Mouse (Mus musculus) CD4-positive naive resting alpha-beta T cell, adult 76 days (primary cell): ENCODE measurements around the gene Smim1. TPM values are rescaled to one million over a fixed set of nuclear protein-coding genes. Genes with fewer than 3 reads are reported as not detected.

Experiments
- total RNA-seq: library from RNA; stranded (reverse); gene quantifications from one replicate; pipeline ENCODE4 v1.2.4, GENCODE M21; 2023

Smim1 gene
- not detected for total RNA-seq

DNA sequence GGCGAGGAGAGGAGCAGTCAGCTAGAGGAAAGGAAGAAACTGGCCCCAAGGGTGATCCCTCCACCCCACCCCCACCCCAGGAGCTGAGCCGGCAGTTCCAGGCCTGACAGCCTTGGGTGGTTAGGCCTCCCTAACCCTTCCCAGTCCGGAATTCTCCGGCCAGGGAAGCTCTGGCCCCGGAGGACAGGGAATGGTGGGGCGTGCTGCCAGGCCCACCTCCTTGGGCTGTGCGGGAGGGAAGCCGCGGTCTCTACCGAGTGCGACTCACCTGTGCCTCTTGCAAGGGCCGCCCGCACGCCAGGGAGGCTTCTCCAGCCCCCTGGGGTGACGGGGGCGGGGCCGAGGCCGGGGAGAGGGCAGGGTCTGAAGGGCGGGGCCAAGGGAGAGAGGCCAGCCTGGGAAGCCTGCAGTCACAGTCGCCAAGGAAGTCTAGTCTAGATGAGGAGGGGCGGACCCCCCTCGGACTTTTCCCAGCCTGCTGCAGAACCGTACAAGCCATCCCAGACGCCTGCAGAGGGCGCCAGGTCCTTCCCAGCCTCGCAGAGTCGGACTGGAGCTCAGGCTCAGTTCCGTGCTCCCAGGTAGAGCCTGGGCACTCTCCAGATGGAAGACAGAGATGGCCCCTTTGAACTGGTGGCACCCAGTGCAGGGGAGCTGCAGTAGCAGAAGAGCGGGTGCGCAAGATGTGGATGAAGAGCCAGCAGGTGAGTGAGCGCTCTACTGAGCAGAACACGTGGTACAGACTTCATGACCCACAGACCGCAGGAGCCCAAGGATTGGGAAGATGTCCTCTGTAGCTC, at the start of gene Smim1:
Gene Smim1 (minus strand): TSS at position 590 of the 800 bp plus-strand sequence.

GRCm38 (mm10) chr4:154042577-154042976, 16.5 kb upstream of the Smim1 start, which contains the start of gene Ccdc27:
Gene Ccdc27, minus strand, starts transcription at chr4:154042677.

DNA sequence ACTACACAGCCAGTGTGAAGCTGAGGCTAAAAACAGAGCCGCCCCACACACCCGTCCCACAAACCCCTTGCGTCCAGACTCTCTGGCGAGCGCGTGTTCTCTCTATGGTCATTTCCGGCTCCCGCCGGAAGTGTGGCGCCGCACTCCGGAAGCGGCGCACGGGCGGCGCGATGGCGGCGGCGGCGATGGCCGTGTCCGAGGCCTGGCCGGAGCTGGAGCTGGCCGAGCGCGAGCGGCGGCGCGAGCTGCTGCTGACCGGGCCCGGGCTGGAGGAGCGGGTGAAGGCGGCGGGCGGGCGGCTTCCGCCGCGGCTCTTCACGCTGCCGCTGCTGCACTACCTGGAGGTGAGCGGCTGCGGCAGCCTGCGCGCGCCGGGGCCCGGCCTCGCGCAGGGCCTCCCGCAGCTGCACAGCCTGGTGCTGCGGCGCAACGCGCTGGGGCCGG, 14.4 kb downstream of the Smim1 start, which contains the start of gene Lrrc47:
Gene Lrrc47 (plus strand): TSS at position 86 of the 444 bp plus-strand sequence.

DNA sequence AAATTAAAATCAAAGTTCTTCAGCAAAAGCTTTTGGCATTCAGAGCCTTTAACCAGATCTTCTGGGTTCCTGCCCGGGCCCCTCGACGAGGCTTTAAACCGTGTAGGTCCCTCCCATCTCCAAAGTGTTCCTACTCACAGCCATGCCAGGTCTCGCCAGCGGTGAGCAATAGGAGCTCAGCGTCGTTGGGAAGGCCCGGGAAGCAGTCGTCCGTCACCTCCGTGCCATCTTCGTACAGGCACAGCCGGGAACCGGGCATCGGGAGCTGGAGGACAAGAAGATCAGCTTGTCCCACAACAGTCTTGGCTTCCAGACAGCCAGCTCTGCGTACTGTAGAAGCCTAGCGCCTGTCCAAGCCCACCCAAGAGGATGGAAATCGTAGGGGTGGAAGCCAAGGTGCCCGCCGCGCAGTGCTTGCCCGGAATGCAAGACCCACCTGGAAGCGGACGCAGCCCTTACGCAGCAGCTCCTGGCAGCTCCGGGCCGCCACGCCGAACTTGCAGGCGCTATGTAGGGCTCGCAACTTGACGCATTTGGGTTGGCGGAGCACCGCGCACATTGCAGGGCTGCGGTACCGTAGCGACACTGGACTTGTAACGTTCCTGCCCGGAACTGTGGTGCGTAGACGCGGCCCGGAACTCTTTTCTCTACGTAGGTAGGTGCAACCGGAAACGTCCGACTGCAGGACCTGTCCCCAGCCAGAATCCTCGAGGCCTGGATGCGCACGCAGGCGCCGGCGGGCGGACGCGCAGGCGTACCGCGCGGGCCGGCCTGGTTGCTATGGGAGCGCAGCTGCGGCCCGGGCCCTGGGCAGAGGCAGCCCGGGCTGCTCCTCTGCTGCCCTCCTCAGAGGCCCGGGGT, 51.4 kb downstream of the Smim1 start, which contains the start of the genes Dffb and Cep104:
Gene Dffb (minus strand): TSS at position 696 of the 861 bp plus-strand sequence.
Gene Cep104 (plus strand): TSS at position 764 of the 861 bp plus-strand sequence.

Other genes with a start within 250 kb of the Smim1 start
- 17.3 TPM for gene A430005L14Rik, start 69.0 kb downstream of the Smim1 start, total RNA-seq
- gene Dffb, start 51.1 kb downstream of the Smim1 start, total RNA-seq, result 30.2 TPM
- gene Cep104, start 51.0 kb downstream of the Smim1 start, total RNA-seq, result 15.7 TPM
- 69.8 TPM for gene Lrrc47, start 14.5 kb downstream of the Smim1 start, total RNA-seq
- not detected for gene Ccdc27, start 16.4 kb upstream of the Smim1 start, total RNA-seq
- not detected for gene Trp73, start 114.0 kb upstream of the Smim1 start, total RNA-seq
- 17.9 TPM for gene Wrap73, start 116.1 kb upstream of the Smim1 start, total RNA-seq
- gene Tprgl, start 134.4 kb upstream of the Smim1 start, total RNA-seq, result 177 TPM
- 0.09 TPM for gene Megf6, start 144.5 kb upstream of the Smim1 start, total RNA-seq